In genomic region chr3:81987628-81988027, GRCm38 (mm10) we compare ENCODE assay signal across 25 mouse cellular contexts. TPM values are rescaled to one million over a fixed set of nuclear protein-coding genes. Genes with fewer than 3 reads are reported as not detected.
A peak's percentile ranks its signal among the peaks of the same experiment; 100 is the strongest.
DNase-seq lines count a peak whose midpoint lies in the region; ATAC-seq and TF ChIP-seq lines count a peak whose summit lies in the region.
"Had no signal": no experiment of that assay in that cellular context is flagged by ENCODE, and none has a peak within 500 bp of the region (broad histone marks: within the 10 kb centered on the region; RNA-seq: fewer than 3 reads in every experiment).

No protein-coding gene starts in this region.

- H3K4me3 ChIP-seq in liver, adult 2 months (ENCODE audit: insufficient read depth, low read depth, low read length): no peak overlapping the region
- no peak overlapping the region for H3K4me3 ChIP-seq in liver, embryonic 12.5 days
- H3K4me3 ChIP-seq in liver, postnatal 0 days (ENCODE audit: low read depth, low read length): no peak overlapping the region
- H3K4me3 ChIP-seq in lung, postnatal 0 days (ENCODE audit: low read depth, low read length): no peak overlapping the region

- no peaks in the 10 kb centered on the region for H3K36me3 ChIP-seq in liver, adult 2 months (ENCODE audit: control insufficient read depth, insufficient read depth, low read length)
- no peaks in the 10 kb centered on the region for H3K36me3 ChIP-seq in liver, embryonic 12.5 days
- no peaks in the 10 kb centered on the region for H3K36me3 ChIP-seq in liver, postnatal 0 days (replicated peaks; ENCODE audit: insufficient read depth, low read length)
- no peaks in the 10 kb centered on the region for H3K36me3 ChIP-seq in lung, postnatal 0 days (ENCODE audit: insufficient read depth, low read length)
- H3K36me3 ChIP-seq: G1E had no signal

- ATAC-seq in liver, embryonic 12.5 days: no peak
- ATAC-seq in liver, postnatal 0 days: no peak
- no peak for ATAC-seq in lung, postnatal 0 days
- ATAC-seq: activated CD4-positive, CD25-positive, alpha-beta regulatory T cell, adult 4 months; CD4-positive, CD25-positive, alpha-beta regulatory T cell, adult 4 months; Patski had no signal

- DNase-seq in liver, adult 2 months (ENCODE audit: extremely low read depth, low read depth, low spot score): peak; percentile 89
- DNase-seq in liver, postnatal 0 days: no peak
- no peak for DNase-seq in liver
- peak; percentile 15 for DNase-seq in lung, postnatal 0 days (ENCODE audit: low spot score)
- DNase-seq in lung, postnatal 36 days: no peak
- DNase-seq: adrenal gland, adult 2 months; adrenal gland, adult 8-10 months; adrenal gland, postnatal 10 days; adrenal gland, postnatal 14 days; adrenal gland, postnatal 25 days; adrenal gland, postnatal 36 days; B cell, adult 2 months; cerebellum, adult 11 months; cerebellum, adult 11-12 months; cerebellum, adult 18-20 months had no signal

- WGBS in liver, adult 2 months: 33% methylated on average over 3 of the region's 3 CpGs
- 89% methylated on average over 3 of the region's 3 CpGs for WGBS in liver, embryonic 12.5 days (ENCODE audit: insufficient replicate concordance)
- 74% methylated on average over 3 of the region's 3 CpGs for WGBS in liver, postnatal 0 days (ENCODE audit: insufficient replicate concordance)
- WGBS in lung, postnatal 0 days: 83% methylated on average over 3 of the region's 3 CpGs

- no peaks in the 10 kb centered on the region for H3K79me2 ChIP-seq in liver, adult 2 months (ENCODE audit: control insufficient read depth, insufficient read depth, low read length)

- peak; percentile 61; the same call in 1 of the 2 replicates for TF ChIP-seq EP300 in liver, postnatal 0 days (IDR thresholded peaks at IDR 0.05; ENCODE audit: low read depth)
- TF ChIP-seq EP300 in lung, postnatal 0 days (IDR thresholded peaks at IDR 0.05): no peak

- no peak overlapping the region for H3K4me2 ChIP-seq in liver, embryonic 12.5 days
- H3K4me2 ChIP-seq in liver, postnatal 0 days (ENCODE audit: low read depth, low read length): no peak overlapping the region
- H3K4me2 ChIP-seq in lung, postnatal 0 days (replicated peaks; ENCODE audit: low read depth, low read length): no peak overlapping the region

- no peak for TF ChIP-seq CTCF in liver, adult 2 months (IDR thresholded peaks at IDR 0.05; ENCODE audit: low read depth, low read length)
- TF ChIP-seq CTCF in liver, postnatal 0 days (IDR thresholded peaks at IDR 0.05; ENCODE audit: low read depth): no peak
- TF ChIP-seq CTCF in lung, postnatal 0 days (IDR thresholded peaks at IDR 0.05): no peak

- H3K27me3 ChIP-seq in liver, adult 2 months (ENCODE audit: control insufficient read depth, insufficient read depth, low read length): no peaks in the 10 kb centered on the region
- no peaks in the 10 kb centered on the region for H3K27me3 ChIP-seq in liver, embryonic 12.5 days (replicated peaks)
- no peaks in the 10 kb centered on the region for H3K27me3 ChIP-seq in liver, postnatal 0 days (ENCODE audit: insufficient read depth, low read length)
- H3K27me3 ChIP-seq in lung, postnatal 0 days (replicated peaks; ENCODE audit: insufficient read depth, low read length): no peaks in the 10 kb centered on the region
- H3K27me3 ChIP-seq: CH12.LX had no signal

- no peak overlapping the region for H3K9ac ChIP-seq in liver, adult 2 months (ENCODE audit: low read depth, low read length)
- no peak overlapping the region for H3K9ac ChIP-seq in liver, embryonic 12.5 days
- H3K9ac ChIP-seq in liver, postnatal 0 days (replicated peaks): no peak overlapping the region
- no peak overlapping the region for H3K9ac ChIP-seq in lung, postnatal 0 days (replicated peaks; ENCODE audit: low read depth)

- TF ChIP-seq POLR2A in liver, adult 2 months (IDR thresholded peaks at IDR 0.05; ENCODE audit: extremely low read depth, insufficient read depth, low read length): no peak

- H3K27ac ChIP-seq in liver, adult 2 months (replicated peaks; ENCODE audit: insufficient read depth, low read depth, low read length): peak overlapping the region; percentile 93
- no peak overlapping the region for H3K27ac ChIP-seq in liver, embryonic 12.5 days
- H3K27ac ChIP-seq in liver, postnatal 0 days (ENCODE audit: low read depth): 0 out of 2 replicates have a peak overlapping the region, but pooled peaks have one; percentile 18
- H3K27ac ChIP-seq in lung, postnatal 0 days (ENCODE audit: low read length): no peak overlapping the region

- H3K9me3 ChIP-seq in liver, embryonic 12.5 days (replicated peaks): no peaks in the 10 kb centered on the region
- H3K9me3 ChIP-seq in liver, postnatal 0 days (ENCODE audit: low read length): no peaks in the 10 kb centered on the region
- no peaks in the 10 kb centered on the region for H3K9me3 ChIP-seq in lung, postnatal 0 days (ENCODE audit: low read length)
- H3K9me3 ChIP-seq: G1E had no signal

- H3K4me1 ChIP-seq in liver, adult 2 months (ENCODE audit: control insufficient read depth, insufficient read depth, low read length): peaks cover 37% of the 10 kb centered on the region
- peaks cover 5% of the 10 kb centered on the region; the same call in 1 of the 2 replicates for H3K4me1 ChIP-seq in liver, embryonic 12.5 days
- H3K4me1 ChIP-seq in liver, postnatal 0 days (ENCODE audit: insufficient read depth): peaks cover 7% of the 10 kb centered on the region
- H3K4me1 ChIP-seq in lung, postnatal 0 days (ENCODE audit: insufficient read depth, low read depth, low read length): peaks cover 3% of the 10 kb centered on the region

RNA-seq across cellular contexts. Expression of gene Asic5, which starts 5.5 kb away (rescaled TPM):
- total RNA-seq in liver, adult 2 months (2014; rRNA removed): 7.5 and 8.7 TPM in 2 replicates
- 1.1 and 1.7 TPM in 2 replicates for polyA plus RNA-seq in liver, adult 2 months (2012; rRNA removed)
- not detected in 2 replicates for polyA plus RNA-seq in liver, embryonic 12.5 days (2016; fragmentation: Nextera tagmentation; extraction: Ambion mirVana)
- polyA plus RNA-seq in liver, postnatal 0 days (2015; fragmentation: Nextera tagmentation; extraction: Ambion mirVana): 0.64 and 1.1 TPM in 2 replicates
- polyA plus RNA-seq in lung, postnatal 0 days (2015; fragmentation: Nextera tagmentation; extraction: Ambion mirVana): 0.12 TPM in 1 of 2 replicates, not detected in the other
- total RNA-seq: adrenal gland, adult 18-20 months; adrenal gland, adult 2 months; adrenal gland, adult 8-10 months; adrenal gland, postnatal 25 days; adrenal gland, postnatal 36 days; CH12.LX; ES-E14; G1E; MEL had no signal
- polyA plus RNA-seq: activated CD4-positive, CD25-positive, alpha-beta regulatory T cell, adult 4 months; adrenal gland, adult 2 months; C2C12; CD4-positive, CD25-positive, alpha-beta regulatory T cell, adult 4 months; G1E; Patski had no signal

RNA-seq across cellular contexts. Expression of gene Tdo2, which starts 11.6 kb away (rescaled TPM):
- total RNA-seq in liver, adult 2 months (2014; rRNA removed): 2,393 and 2,551 TPM in 2 replicates
- 931 and 1,118 TPM in 2 replicates for polyA plus RNA-seq in liver, adult 2 months (2012; rRNA removed)
- polyA plus RNA-seq in liver, embryonic 12.5 days (2016; fragmentation: Nextera tagmentation; extraction: Ambion mirVana): 0.12 and 0.17 TPM in 2 replicates
- polyA plus RNA-seq in liver, postnatal 0 days (2015; fragmentation: Nextera tagmentation; extraction: Ambion mirVana): 8.6 and 9.3 TPM in 2 replicates
- polyA plus RNA-seq in lung, postnatal 0 days (2015; fragmentation: Nextera tagmentation; extraction: Ambion mirVana): 0.76 and 1.8 TPM in 2 replicates
- total RNA-seq: CH12.LX, ES-E14, G1E, MEL had no signal
- polyA plus RNA-seq: C2C12, G1E had no signal

RNA-seq across cellular contexts. Expression of gene Ctso, which starts 55.2 kb away (rescaled TPM):
- 43.8 and 54.7 TPM in 2 replicates for total RNA-seq in liver, adult 2 months (2014; rRNA removed)
- polyA plus RNA-seq in liver, adult 2 months (2012; rRNA removed): 14.3 and 15.3 TPM in 2 replicates
- 5.1 and 5.6 TPM in 2 replicates for polyA plus RNA-seq in liver, embryonic 12.5 days (2016; fragmentation: Nextera tagmentation; extraction: Ambion mirVana)
- 33.7 and 35.6 TPM in 2 replicates for polyA plus RNA-seq in liver, postnatal 0 days (2015; fragmentation: Nextera tagmentation; extraction: Ambion mirVana)
- polyA plus RNA-seq in lung, postnatal 0 days (2015; fragmentation: Nextera tagmentation; extraction: Ambion mirVana): 38.6 and 41.7 TPM in 2 replicates

Comparison
In these comparisons a context has a peak if more than half of its experiments do, and no peak if none do; other contexts are left out.
1. DNase-seq: peak in liver, adult 2 months (single experiment) and lung, postnatal 0 days (single experiment); none in liver, postnatal 0 days (single experiment), liver (single experiment) and lung, postnatal 36 days (single experiment).
2. H3K27ac ChIP-seq: peak in liver, adult 2 months (single experiment) and liver, postnatal 0 days (single experiment); none in liver, embryonic 12.5 days (single experiment) and lung, postnatal 0 days (single experiment).
3. RNA of gene Tdo2, which starts 11.6 kb away (polyA plus RNA-seq): 931 to 1,118 TPM in liver, adult 2 months; 8.6 to 9.3 TPM in liver, postnatal 0 days, 0.76 to 1.8 TPM in lung, postnatal 0 days and 0.12 to 0.17 TPM in liver, embryonic 12.5 days; every median in the first group is over 10 times any median in the second.